Mouse (Mus musculus) fibroblast of lung, adult 2 months (primary cell): ENCODE measurements around the gene Cep128.

Source experiments
- DNase-seq: peaks from one replicate; pipeline ENCODE4 v3.0.0-alpha.2; 2011; ENCODE audit warnings: low read depth

The Cep128 gene

GRCm38 (mm10) chr12:90961386-90962017 is 422.7 kb downstream of the Cep128 start:
- no peak for DNase-seq

- DNase-seq = no peak
Observed at GRCm38 (mm10) chr12:90954740-90955473, 429.3 kb downstream of the Cep128 start.
